Mouse (Mus musculus) kidney, embryonic 14.5 days (tissue): ENCODE data around the gene Pla2g2c. TPM values are rescaled to one million over a fixed set of nuclear protein-coding genes. Genes with fewer than 3 reads are reported as not detected.

Experiments
- ATAC-seq: fragments of 200-750 bp; cut with Nextera tagmentation; 2 replicates; pipeline ENCODE4 v1.8.0; 2017; ENCODE audit warnings: moderate number of reproducible peaks, mild to moderate bottlenecking, moderate TSS enrichment, moderate library complexity; ENCODE audit not compliant: low FRiP score, low TSS enrichment
- H3K27ac ChIP-seq: fragments of 300-500 bp; sonication (generic); 2 replicates; pipeline ENCODE4 v1.5.1; 2014; ENCODE audit warnings: low read depth, mild to moderate bottlenecking, low read length, moderate library complexity, mixed read lengths
- H3K27me3 ChIP-seq: fragments of 300-500 bp; sonication (generic); 2 replicates; pipeline ENCODE4 v1.6.1; 2014; ENCODE audit warnings: mild to moderate bottlenecking, low read length; ENCODE audit not compliant: control insufficient read depth, insufficient read depth
- H3K36me3 ChIP-seq: fragments of 300-500 bp; sonication (generic); 2 replicates; pipeline ENCODE4 v1.6.1; 2014; ENCODE audit warnings: low read length, mixed read lengths; ENCODE audit not compliant: control insufficient read depth, insufficient read depth
- H3K4me1 ChIP-seq: fragments of 300-500 bp; sonication (generic); 2 replicates; pipeline ENCODE4 v1.6.1; 2014; ENCODE audit warnings: low read length, mixed read lengths; ENCODE audit not compliant: control insufficient read depth, insufficient read depth
- H3K4me2 ChIP-seq: fragments of 300-500 bp; sonication (generic); replicated peaks from 2 replicates; pipeline ENCODE4 v1.6.1; 2014; ENCODE audit warnings: low read depth, mild to moderate bottlenecking, low read length
- H3K4me3 ChIP-seq: fragments of 300-500 bp; sonication (generic); 2 replicates; pipeline ENCODE4 v1.5.1; 2014; ENCODE audit warnings: mild to moderate bottlenecking, low read length
- H3K9ac ChIP-seq: fragments of 300-500 bp; sonication (generic); 2 replicates; pipeline ENCODE4 v1.6.1; 2014; ENCODE audit warnings: low read depth, mild to moderate bottlenecking, low read length, moderate library complexity
- H3K9me3 ChIP-seq: fragments of 300-500 bp; sonication (generic); 2 replicates; pipeline ENCODE4 v1.6.1; 2016; ENCODE audit warnings: low read length; ENCODE audit not compliant: control insufficient read depth
- WGBS: fragments of 180-500 bp; shearing (Covaris S2); extraction: QIAGEN DNeasy Blood & Tissue Kit; methylation state at CpG from one replicate; pipeline ENCODE4 v1.1.7; 2014; 5-methylcytosine and 5-hydroxymethylcytosine counted together
- polyA plus RNA-seq: library from polyadenylated mRNA; unstranded; fragments of >200 nt; fragmentation: Nextera tagmentation; extraction: Ambion mirVana; gene quantifications from 2 replicates; pipeline ENCODE4 v1.2.1, GENCODE M21; 2014

The Pla2g2c gene
- polyA plus RNA-seq, 1 experiment from 2014 or later: 0.81 TPM

- Histone ChIP-seq H3K9ac (no peak overlapping the region), H3K4me1 (no peaks in the 10 kb centered on the region; the same call in 1 of the 2 replicates), H3K36me3 (no peaks in the 10 kb centered on the region), H3K4me3 (no peak overlapping the region), H3K9me3 (no peaks in the 10 kb centered on the region), H3K4me2 (no peak overlapping the region), H3K27me3 (no peaks in the 10 kb centered on the region), H3K27ac (no peak overlapping the region)
- 33% methylated on average over 20 of the region's 20 CpGs for WGBS
- no peak for ATAC-seq
These were observed 53.1 kb downstream of the Pla2g2c start for GRCm38 (mm10) chr4:138777417-138778407.

- Histone ChIP-seq H3K36me3 (no peaks in the 10 kb centered on the region), H3K9ac (no peak overlapping the region), H3K4me2 (no peak overlapping the region), H3K4me1 (no peaks in the 10 kb centered on the region; the same call in 1 of the 2 replicates), H3K27me3 (no peaks in the 10 kb centered on the region), H3K27ac (no peak overlapping the region), H3K9me3 (no peaks in the 10 kb centered on the region), H3K4me3 (no peak overlapping the region)
- ATAC-seq: no peak
- 85% methylated on average over 5 of the region's 5 CpGs for WGBS
These were observed 55.7 kb downstream of the Pla2g2c start for GRCm38 (mm10) chr4:138780300-138780699.

- H3K4me2 ChIP-seq: no peak overlapping the region
- no peaks in the 10 kb centered on the region for H3K27me3 ChIP-seq
- H3K27ac ChIP-seq: no peak overlapping the region
- no peaks in the 10 kb centered on the region for H3K36me3 ChIP-seq
- 77% methylated on average over 6 of the region's 6 CpGs for WGBS
- H3K4me3 ChIP-seq: no peak overlapping the region
- ATAC-seq: no peak
- H3K9me3 ChIP-seq: no peaks in the 10 kb centered on the region
- no peaks in the 10 kb centered on the region; the same call in 1 of the 2 replicates for H3K4me1 ChIP-seq
- no peak overlapping the region for H3K9ac ChIP-seq
These were observed 57.5 kb downstream of the Pla2g2c start for GRCm38 (mm10) chr4:138782098-138782497.

GRCm38 (mm10) chr4:138785721-138786120 lies 61.1 kb downstream of the Pla2g2c start:
- Histone ChIP-seq H3K27ac (no peak overlapping the region), H3K4me2 (no peak overlapping the region), H3K4me1 (no peaks in the 10 kb centered on the region), H3K27me3 (no peaks in the 10 kb centered on the region), H3K36me3 (no peaks in the 10 kb centered on the region), H3K9me3 (no peaks in the 10 kb centered on the region), H3K9ac (no peak overlapping the region), H3K4me3 (no peak overlapping the region)
- WGBS: 57% methylated on average over 4 of the region's 4 CpGs
- ATAC-seq: no peak

GRCm38 (mm10) chr4:138786141-138786540 lies 61.5 kb downstream of the Pla2g2c start:
- 46% methylated on average over 4 of the region's 4 CpGs for WGBS
- H3K9me3 ChIP-seq: no peaks in the 10 kb centered on the region
- no peaks in the 10 kb centered on the region for H3K27me3 ChIP-seq
- no peak overlapping the region for H3K9ac ChIP-seq
- no peak overlapping the region for H3K27ac ChIP-seq
- H3K4me2 ChIP-seq: no peak overlapping the region
- no peak overlapping the region for H3K4me3 ChIP-seq
- H3K36me3 ChIP-seq: no peaks in the 10 kb centered on the region
- no peak for ATAC-seq
- no peaks in the 10 kb centered on the region for H3K4me1 ChIP-seq

GRCm38 (mm10) chr4:138788381-138788780 lies 63.8 kb downstream of the Pla2g2c start:
- no peaks in the 10 kb centered on the region for H3K36me3 ChIP-seq
- no peak overlapping the region for H3K4me2 ChIP-seq
- H3K9ac ChIP-seq: no peak overlapping the region
- H3K9me3 ChIP-seq: no peaks in the 10 kb centered on the region
- H3K4me1 ChIP-seq: no peaks in the 10 kb centered on the region
- H3K27me3 ChIP-seq: no peaks in the 10 kb centered on the region
- H3K27ac ChIP-seq: no peak overlapping the region
- no peak overlapping the region for H3K4me3 ChIP-seq
- ATAC-seq: no peak
- 75% methylated on average over 4 of the region's 4 CpGs for WGBS

GRCm38 (mm10) chr4:138791452-138791851 lies 66.9 kb downstream of the Pla2g2c start:
- Histone ChIP-seq H3K4me3 (no peak overlapping the region), H3K9ac (no peak overlapping the region), H3K27me3 (no peaks in the 10 kb centered on the region), H3K36me3 (no peaks in the 10 kb centered on the region), H3K9me3 (no peaks in the 10 kb centered on the region), H3K4me1 (0 out of 2 replicates have a peak, but pooled peaks cover under 1% of the 10 kb centered on the region), H3K27ac (no peak overlapping the region), H3K4me2 (no peak overlapping the region)
- no peak for ATAC-seq
- 69% methylated on average over 6 of the region's 6 CpGs for WGBS

GRCm38 (mm10) chr4:138792599-138792998 lies 68.0 kb downstream of the Pla2g2c start:
- Histone ChIP-seq H3K9ac (no peak overlapping the region), H3K27ac (no peak overlapping the region), H3K4me2 (no peak overlapping the region), H3K4me3 (no peak overlapping the region), H3K36me3 (no peaks in the 10 kb centered on the region), H3K4me1 (0 out of 2 replicates have a peak, but pooled peaks cover 4% of the 10 kb centered on the region), H3K27me3 (no peaks in the 10 kb centered on the region), H3K9me3 (no peaks in the 10 kb centered on the region)
- WGBS: 20% methylated on average over 9 of the region's 9 CpGs
- ATAC-seq: no peak

GRCm38 (mm10) chr4:138793276-138793675 lies 68.7 kb downstream of the Pla2g2c start:
- no peaks in the 10 kb centered on the region for H3K36me3 ChIP-seq
- no peak overlapping the region for H3K4me3 ChIP-seq
- no peaks in the 10 kb centered on the region for H3K27me3 ChIP-seq
- H3K9ac ChIP-seq: no peak overlapping the region
- 0 out of 2 replicates have a peak, but pooled peaks cover 4% of the 10 kb centered on the region for H3K4me1 ChIP-seq
- no peak overlapping the region for H3K4me2 ChIP-seq
- no peak for ATAC-seq
- H3K9me3 ChIP-seq: no peaks in the 10 kb centered on the region
- WGBS: 58% methylated on average over 2 of the region's 2 CpGs
- no peak overlapping the region for H3K27ac ChIP-seq
